Mouse (Mus musculus) kidney, postnatal 14 days (tissue): ENCODE measurements at regions not wholly inside any gene's neighbourhood (a gene's known extent, or its start where the extent isn't known, plus 50 kb on each side); places are given as distances from the start of the nearest gene placed in this dataset.

Experiments used
- DNase-seq: peaks from one replicate; pipeline ENCODE4 v3.0.0; 2022; ENCODE audit warnings: mixed read lengths

GRCm38 (mm10) chr10:17563351-17563749, 159.7 kb upstream of the Cited2 start:
- DNase-seq = no peak

- no peak for DNase-seq
Measured at GRCm38 (mm10) chr10:17564895-17565620, 158.0 kb upstream of the Cited2 start.

GRCm38 (mm10) chr10:17566975-17567374, 156.0 kb upstream of the Cited2 start:
- DNase-seq = no peak

GRCm38 (mm10) chr10:17567631-17568030, 155.4 kb upstream of the Cited2 start:
- no peak for DNase-seq

- DNase-seq = peak; percentile 74
Measured at GRCm38 (mm10) chr10:17569577-17570113, 153.4 kb upstream of the Cited2 start.

- DNase-seq = no peak
Measured at GRCm38 (mm10) chr10:17574894-17575293, 148.1 kb upstream of the Cited2 start.

- no peak for DNase-seq
Measured at GRCm38 (mm10) chr10:17575448-17576332, 147.3 kb upstream of the Cited2 start.

- DNase-seq = peak; percentile 55
Measured at GRCm38 (mm10) chr10:17576333-17576750, 146.7 kb upstream of the Cited2 start.

- DNase-seq = no peak
Measured at GRCm38 (mm10) chr10:17579463-17579862, 143.6 kb upstream of the Cited2 start.

- no peak for DNase-seq
Measured at GRCm38 (mm10) chr10:17584842-17585241, 138.2 kb upstream of the Cited2 start.

- no peak for DNase-seq
Measured at GRCm38 (mm10) chr10:17586910-17587309, 136.1 kb upstream of the Cited2 start.

GRCm38 (mm10) chr10:17589136-17589535, 133.9 kb upstream of the Cited2 start:
- no peak for DNase-seq

- no peak for DNase-seq
Measured at GRCm38 (mm10) chr10:17590195-17590594, 132.8 kb upstream of the Cited2 start.

GRCm38 (mm10) chr10:17592387-17592786, 130.6 kb upstream of the Cited2 start:
- DNase-seq = no peak

GRCm38 (mm10) chr10:17596126-17596525, 126.9 kb upstream of the Cited2 start:
- no peak for DNase-seq

- no peak for DNase-seq
Measured at GRCm38 (mm10) chr10:17596743-17597142, 126.3 kb upstream of the Cited2 start.

- no peak for DNase-seq
Measured at GRCm38 (mm10) chr10:17599246-17599645, 123.8 kb upstream of the Cited2 start.

GRCm38 (mm10) chr10:17599831-17600761, 122.9 kb upstream of the Cited2 start:
- DNase-seq = no peak

- no peak for DNase-seq
Measured at GRCm38 (mm10) chr10:17600762-17601108, 122.3 kb upstream of the Cited2 start.

GRCm38 (mm10) chr10:17602446-17602845, 120.6 kb upstream of the Cited2 start:
- no peak for DNase-seq

GRCm38 (mm10) chr10:17608220-17608619, 114.8 kb upstream of the Cited2 start:
- DNase-seq = no peak

GRCm38 (mm10) chr10:17610592-17610991, 112.4 kb upstream of the Cited2 start:
- DNase-seq = no peak

GRCm38 (mm10) chr10:17613281-17613680, 109.7 kb upstream of the Cited2 start:
- peak; percentile 37 for DNase-seq
